Mouse (Mus musculus) CD4-positive, CD25-positive, alpha-beta regulatory T cell, adult 9 weeks (primary cell): Measurements from ENCODE around the gene Klhl30. TPM values are rescaled to one million over a fixed set of nuclear protein-coding genes. Genes with fewer than 3 reads are reported as not detected.

Source experiments
- polyA plus RNA-seq: library from polyadenylated mRNA; unstranded; fragments of 100-300 nt; shearing (Covaris generic); gene quantifications from one replicate; pipeline ENCODE4 v1.2.1, GENCODE M21; 2017

The Klhl30 gene
- polyA plus RNA-seq = not detected

GRCm38 (mm10) chr1:91350841-91351240 is at the start of gene Klhl30:
Gene Klhl30, plus strand, starts transcription at chr1:91351016.

GRCm38 (mm10) chr1:91321760-91322438 is 28.9 kb upstream of the Klhl30 start, which contains the start of gene Espnl:
Gene Espnl, plus strand, starts transcription at chr1:91322075.

GRCm38 (mm10) chr1:91366215-91367108 is 15.6 kb downstream of the Klhl30 start, which contains the start of gene Erfe:
Gene Erfe, plus strand, starts transcription at chr1:91366430.

GRCm38 (mm10) chr1:91398260-91399062 is 47.6 kb downstream of the Klhl30 start, which contains the start of gene Ilkap:
Gene Ilkap, minus strand, starts transcription at chr1:91398815.

Other genes with a start within 250 kb of the Klhl30 start
- 1.2 TPM for gene Rbm44, start 205.9 kb upstream of the Klhl30 start, polyA plus RNA-seq
- 44.1 TPM for gene Ramp1, start 171.2 kb upstream of the Klhl30 start, polyA plus RNA-seq
- gene Ube2f, start 100.7 kb upstream of the Klhl30 start, polyA plus RNA-seq = 84.7 TPM
- 47.7 TPM for gene Scly, start 52.7 kb upstream of the Klhl30 start, polyA plus RNA-seq
- gene Espnl, start 28.9 kb upstream of the Klhl30 start, polyA plus RNA-seq = not detected
- gene Erfe, start 15.4 kb downstream of the Klhl30 start, polyA plus RNA-seq = not detected
- 40.6 TPM for gene Ilkap, start 47.8 kb downstream of the Klhl30 start, polyA plus RNA-seq
- gene Hes6, start 63.0 kb downstream of the Klhl30 start, polyA plus RNA-seq = 23.9 TPM
- 2.2 TPM for gene Per2, start 108.3 kb downstream of the Klhl30 start, polyA plus RNA-seq
- 2.4 TPM for gene Traf3ip1, start 143.6 kb downstream of the Klhl30 start, polyA plus RNA-seq
- 12.5 TPM for gene Asb1, start 189.5 kb downstream of the Klhl30 start, polyA plus RNA-seq